Mouse (Mus musculus): Measurements from ENCODE around the gene Ttll9. TPM values are rescaled to one million over a fixed set of nuclear protein-coding genes. Genes with fewer than 3 reads are reported as not detected.

The Ttll9 gene
- total RNA-seq, 2 experiments from 2014 or later: 1.7 to 2.6 TPM

GRCm38 (mm10) chr2:152933614-152934013 lies 28.7 kb upstream of the Ttll9 start:
- DNase-seq (ENCODE audit: low spot score in 2 of 2): peak in 1 of 2 experiments; percentile 37
- intact Hi-C loops (cut with DNase I): loop anchor here (1.0 to 5.0 kb wide), 2 partner anchors 20 to 79 kb away; no protein-coding TSS in a partner anchor

- intact Hi-C loops (cut with DNase I): no loop called here
- DNase-seq (ENCODE audit: low spot score in 2 of 2): peak in 1 of 2 experiments; percentile 46
Measured at GRCm38 (mm10) chr2:152939846-152940245, 22.4 kb upstream of the Ttll9 start.

- intact Hi-C loops (cut with DNase I): no loop called here
- no peak for DNase-seq (ENCODE audit: low spot score in 2 of 2)
Measured at GRCm38 (mm10) chr2:152941106-152941505, 21.2 kb upstream of the Ttll9 start.

GRCm38 (mm10) chr2:152941776-152942175 lies 20.5 kb upstream of the Ttll9 start:
- no peak for DNase-seq (ENCODE audit: low spot score in 2 of 2)
- intact Hi-C loops (cut with DNase I): no loop called here

- DNase-seq (ENCODE audit: low spot score in 2 of 2): no peak
- intact Hi-C loops (cut with DNase I): no loop called here
Measured at GRCm38 (mm10) chr2:152942898-152943515, 19.3 kb upstream of the Ttll9 start.

- DNase-seq (ENCODE audit: low spot score in 2 of 2): no peak
Measured at GRCm38 (mm10) chr2:152943568-152943967, 18.7 kb upstream of the Ttll9 start.

GRCm38 (mm10) chr2:152944013-152944412 lies 18.3 kb upstream of the Ttll9 start:
- DNase-seq (ENCODE audit: low spot score in 2 of 2): no peak
- intact Hi-C loops (cut with DNase I): no loop called here

More at GRCm38 (mm10) chr2:152943568-152943967, 18.7 kb upstream of the Ttll9 start:
- intact Hi-C loops (cut with DNase I): no loop called here

- no peak for DNase-seq (ENCODE audit: low spot score in 2 of 2)
- intact Hi-C loops (cut with DNase I): no loop called here
Measured at GRCm38 (mm10) chr2:152947098-152947497, 15.2 kb upstream of the Ttll9 start.

- intact Hi-C loops (cut with DNase I): no loop called here
- no peak for DNase-seq (ENCODE audit: low spot score in 2 of 2)
Measured at GRCm38 (mm10) chr2:152948438-152949020, 13.8 kb upstream of the Ttll9 start.

GRCm38 (mm10) chr2:152950358-152951064 lies 11.8 kb upstream of the Ttll9 start:
- intact Hi-C loops (cut with DNase I): no loop called here

GRCm38 (mm10) chr2:152951065-152951849 lies 11.0 kb upstream of the Ttll9 start, which contains the start of gene Dusp15:
Dusp15 (minus strand) TSS chr2:152951698.
- peak; percentile 63 to 66 for DNase-seq (ENCODE audit: low spot score in 2 of 2)
- intact Hi-C loops (cut with DNase I): no loop called here

More at GRCm38 (mm10) chr2:152950358-152951064, 11.8 kb upstream of the Ttll9 start:
- DNase-seq (ENCODE audit: low spot score in 2 of 2): no peak

- DNase-seq (ENCODE audit: low spot score in 2 of 2): no peak
- intact Hi-C loops (cut with DNase I): no loop called here
Measured at GRCm38 (mm10) chr2:152951850-152952720, 10.2 kb upstream of the Ttll9 start.

- DNase-seq (ENCODE audit: low spot score in 2 of 2): no peak
Measured at GRCm38 (mm10) chr2:152958116-152958515, 4.2 kb upstream of the Ttll9 start.

GRCm38 (mm10) chr2:152965555-152965954 lies 3.3 kb downstream of the Ttll9 start:
- intact Hi-C loops (cut with DNase I): no loop called here
- no peak for DNase-seq (ENCODE audit: low spot score in 2 of 2)

More at GRCm38 (mm10) chr2:152958116-152958515, 4.2 kb upstream of the Ttll9 start:
- intact Hi-C loops (cut with DNase I): no loop called here

- no peak for DNase-seq (ENCODE audit: low spot score in 2 of 2)
- intact Hi-C loops (cut with DNase I): no loop called here
Measured at GRCm38 (mm10) chr2:152976991-152977390, 14.7 kb downstream of the Ttll9 start.

- intact Hi-C loops (cut with DNase I): no loop called here
- peak in 1 of 2 experiments; percentile 16 for DNase-seq (ENCODE audit: low spot score in 2 of 2)
Measured at GRCm38 (mm10) chr2:152985582-152985981, 23.3 kb downstream of the Ttll9 start.

GRCm38 (mm10) chr2:152991529-152991928 lies 29.2 kb downstream of the Ttll9 start:
- DNase-seq (ENCODE audit: low spot score in 2 of 2): no peak
- intact Hi-C loops (cut with DNase I): no loop called here

- intact Hi-C loops (cut with DNase I): no loop called here
- no peak for DNase-seq (ENCODE audit: low spot score in 2 of 2)
Measured at GRCm38 (mm10) chr2:152997046-152997445, 34.8 kb downstream of the Ttll9 start.
